Mouse (Mus musculus) myocyte (in vitro differentiated cells): ENCODE measurements around the gene Pgf. TPM values are rescaled to one million over a fixed set of nuclear protein-coding genes. Genes with fewer than 3 reads are reported as not detected.

ENCODE experiments used
- H3K27me3 ChIP-seq: one replicate; pipeline ENCODE4 v1.6.1; 2011; ENCODE audit not compliant: control insufficient read depth, insufficient read depth, insufficient read length
- H3K36me3 ChIP-seq: one replicate; pipeline ENCODE4 v1.6.1; 2011; ENCODE audit not compliant: control insufficient read depth, insufficient read depth
- H3K4me2 ChIP-seq: one replicate; pipeline ENCODE4 v1.6.1; 2011; ENCODE audit warnings: low read depth, control low read depth
- H3K4me3 ChIP-seq: one replicate; pipeline ENCODE4 v1.5.1; 2011; ENCODE audit warnings: mild to moderate bottlenecking, control low read depth, moderate library complexity
- H3K79me2 ChIP-seq: one replicate; pipeline ENCODE4 v1.6.1; 2011; ENCODE audit not compliant: control insufficient read depth, insufficient read depth
- H3ac ChIP-seq: one replicate; pipeline ENCODE4 v1.6.1; 2011; ENCODE audit not compliant: control insufficient read depth, insufficient read length
- CEBPB ChIP-seq: IDR thresholded peaks from 2 replicates; pipeline ENCODE4 v1.6.1; 2011; ENCODE audit warnings: mild to moderate bottlenecking, moderate library complexity; ENCODE audit not compliant: poor library complexity, insufficient read depth, severe bottlenecking
- E2F4 ChIP-seq: IDR thresholded peaks from one replicate; pipeline ENCODE4 v1.6.1; 2011; ENCODE audit warnings: mild to moderate bottlenecking, control low read depth, moderate library complexity; ENCODE audit not compliant: insufficient read depth
- MAX ChIP-seq: IDR thresholded peaks from one replicate; pipeline ENCODE4 v1.6.1; 2011; ENCODE audit warnings: low read depth, mild to moderate bottlenecking, control low read depth
- MYOD1 ChIP-seq, 3 experiments: IDR thresholded peaks; one replicate each; pipeline ENCODE4 v1.6.1; 2011; ENCODE audit warnings: control low read depth in 2 of 3, low read depth in 2 of 3, mild to moderate bottlenecking in 2 of 3, moderate library complexity in 1 of 3; ENCODE audit not compliant: insufficient read length in 2 of 3, control insufficient read depth in 1 of 3
- MYOG ChIP-seq, 3 experiments: IDR thresholded peaks; one replicate each; pipeline ENCODE4 v1.6.1; 2011; ENCODE audit warnings: control low read depth in 2 of 3, low read depth in 2 of 3, mild to moderate bottlenecking in 2 of 3; ENCODE audit not compliant: insufficient read length in 2 of 3, control insufficient read depth in 1 of 3, insufficient read depth in 1 of 3
- POLR2A ChIP-seq: IDR thresholded peaks from one replicate; pipeline ENCODE4 v1.6.1; 2011; ENCODE audit warnings: low read depth, mild to moderate bottlenecking, control low read depth, moderate library complexity; ENCODE audit not compliant: insufficient read length
- POLR2AphosphoS2 ChIP-seq: IDR thresholded peaks from one replicate; pipeline ENCODE4 v1.6.1; 2011; ENCODE audit warnings: low read depth, control low read depth; ENCODE audit not compliant: insufficient read length
- REST ChIP-seq: IDR thresholded peaks from one replicate; pipeline ENCODE4 v1.6.1; 2011; ENCODE audit warnings: mild to moderate bottlenecking, control low read depth, moderate library complexity; ENCODE audit not compliant: insufficient read depth, insufficient read length
- SRF ChIP-seq: IDR thresholded peaks from one replicate; pipeline ENCODE4 v1.6.1; 2011; ENCODE audit warnings: low read depth; ENCODE audit not compliant: control insufficient read depth, insufficient read length
- TCF12 ChIP-seq: IDR thresholded peaks from one replicate; pipeline ENCODE4 v1.6.1; 2011; ENCODE audit warnings: mild to moderate bottlenecking, control low read depth; ENCODE audit not compliant: poor library complexity, insufficient read depth, severe bottlenecking
- TCF3 ChIP-seq: IDR thresholded peaks from one replicate; pipeline ENCODE4 v1.6.1; 2011; ENCODE audit warnings: low read depth, control low read depth; ENCODE audit not compliant: insufficient read length
- USF1 ChIP-seq: IDR thresholded peaks from one replicate; pipeline ENCODE4 v1.6.1; 2011; ENCODE audit warnings: low read depth, mild to moderate bottlenecking, control low read depth, moderate library complexity
- polyA plus RNA-seq: library from polyadenylated mRNA; unstranded; fragments of >200 nt; fragmentation: generic; extraction: Trizol; gene quantifications from one replicate; pipeline ENCODE4 v1.2.1, GENCODE M21; 2012; ENCODE audit warnings: missing spikeins

Gene Pgf
- polyA plus RNA-seq, 1 experiment = 41.9 TPM

- no peaks in the 10 kb centered on the region for H3K27me3 ChIP-seq
- H3K79me2 ChIP-seq = no peaks in the 10 kb centered on the region
- H3K4me3 ChIP-seq = no peak overlapping the region
- H3K4me2 ChIP-seq = no peak overlapping the region
- H3ac ChIP-seq = no peak overlapping the region
- H3K36me3 ChIP-seq = no peaks in the 10 kb centered on the region
- TF ChIP-seq POLR2A = no peak
- no peak for TF ChIP-seq MAX
- TF ChIP-seq REST = no peak
- no peak for TF ChIP-seq TCF3
- no peak for TF ChIP-seq SRF
- TF ChIP-seq POLR2AphosphoS2 = no peak
These were observed 19.8 kb upstream of the Pgf start for GRCm38 (mm10) chr12:85197371-85197770.

- no peaks in the 10 kb centered on the region for H3K79me2 ChIP-seq
- H3K27me3 ChIP-seq = no peaks in the 10 kb centered on the region
- TF ChIP-seq TCF3 (no peak), MYOG (IDR thresholded peaks at IDR 0.05; ENCODE audit: control insufficient read depth in 1 of 3, insufficient read depth in 1 of 3, insufficient read length in 2 of 3, low read depth in 2 of 3) (no peak), POLR2AphosphoS2 (no peak), POLR2A (no peak), SRF (no peak), MAX (no peak), E2F4 (no peak), MYOD1 (IDR thresholded peaks at IDR 0.05; ENCODE audit: control insufficient read depth in 1 of 3, insufficient read length in 2 of 3, low read depth in 2 of 3) (no peak), USF1 (no peak), TCF12 (no peak), REST (no peak), CEBPB (no peak)
- H3K4me2 ChIP-seq = no peak overlapping the region
- H3ac ChIP-seq = no peak overlapping the region
- H3K36me3 ChIP-seq = no peaks in the 10 kb centered on the region
- no peak overlapping the region for H3K4me3 ChIP-seq
These were observed 18.6 kb upstream of the Pgf start for GRCm38 (mm10) chr12:85196191-85196590.

- no peaks in the 10 kb centered on the region for H3K27me3 ChIP-seq
- TF ChIP-seq POLR2AphosphoS2 = no peak
- TF ChIP-seq E2F4 = no peak
- no peak for TF ChIP-seq MAX
- TF ChIP-seq MYOD1 (IDR thresholded peaks at IDR 0.05; ENCODE audit: control insufficient read depth in 1 of 3, insufficient read length in 2 of 3, low read depth in 2 of 3) = no peak
- no peak for TF ChIP-seq USF1
- TF ChIP-seq CEBPB = no peak
- TF ChIP-seq POLR2A = no peak
- no peak for TF ChIP-seq TCF3
- TF ChIP-seq SRF = no peak
- no peak for TF ChIP-seq TCF12
- TF ChIP-seq REST = no peak
- no peak for TF ChIP-seq MYOG (IDR thresholded peaks at IDR 0.05; ENCODE audit: control insufficient read depth in 1 of 3, insufficient read depth in 1 of 3, insufficient read length in 2 of 3, low read depth in 2 of 3)
- no peak overlapping the region for H3ac ChIP-seq
- H3K79me2 ChIP-seq = no peaks in the 10 kb centered on the region
- H3K4me3 ChIP-seq = no peak overlapping the region
- H3K36me3 ChIP-seq = no peaks in the 10 kb centered on the region
- no peak overlapping the region for H3K4me2 ChIP-seq
These were observed 17.5 kb upstream of the Pgf start for GRCm38 (mm10) chr12:85195086-85195485.

- Histone ChIP-seq H3K4me3 (no peak overlapping the region), H3ac (no peak overlapping the region), H3K4me2 (peak overlapping the region; percentile 27), H3K27me3 (no peaks in the 10 kb centered on the region), H3K36me3 (no peaks in the 10 kb centered on the region), H3K79me2 (no peaks in the 10 kb centered on the region)
- TF ChIP-seq POLR2A = no peak
- no peak for TF ChIP-seq MAX
- TF ChIP-seq POLR2AphosphoS2 = no peak
- TF ChIP-seq SRF = no peak
- no peak for TF ChIP-seq MYOG (IDR thresholded peaks at IDR 0.05; ENCODE audit: control insufficient read depth in 1 of 3, insufficient read depth in 1 of 3, insufficient read length in 2 of 3, low read depth in 2 of 3)
- no peak for TF ChIP-seq TCF3
- TF ChIP-seq CEBPB = no peak
- TF ChIP-seq USF1 = no peak
- TF ChIP-seq TCF12 = no peak
- no peak for TF ChIP-seq E2F4
- no peak for TF ChIP-seq MYOD1 (IDR thresholded peaks at IDR 0.05; ENCODE audit: control insufficient read depth in 1 of 3, insufficient read length in 2 of 3, low read depth in 2 of 3)
- no peak for TF ChIP-seq REST
These were observed 17.0 kb upstream of the Pgf start for GRCm38 (mm10) chr12:85194623-85195018.

- Histone ChIP-seq H3K36me3 (no peaks in the 10 kb centered on the region), H3K4me3 (no peak overlapping the region), H3K27me3 (no peaks in the 10 kb centered on the region), H3K79me2 (no peaks in the 10 kb centered on the region), H3ac (no peak overlapping the region), H3K4me2 (peak overlapping the region; percentile 27)
- TF ChIP-seq MYOG (IDR thresholded peaks at IDR 0.05; ENCODE audit: control insufficient read depth in 1 of 3, insufficient read depth in 1 of 3, insufficient read length in 2 of 3, low read depth in 2 of 3) (peak in 2 of 3 experiments; percentile 8 to 65), MYOD1 (IDR thresholded peaks at IDR 0.05; ENCODE audit: control insufficient read depth in 1 of 3, insufficient read length in 2 of 3, low read depth in 2 of 3) (peak in 2 of 3 experiments; percentile 17 to 46), SRF (no peak), USF1 (no peak), CEBPB (peak; percentile 67; the same call in 1 of the 2 replicates)
These were observed 16.5 kb upstream of the Pgf start for GRCm38 (mm10) chr12:85193923-85194622.
